ENCODE assay signal across 9 mouse cellular contexts in the genomic region with DNA sequence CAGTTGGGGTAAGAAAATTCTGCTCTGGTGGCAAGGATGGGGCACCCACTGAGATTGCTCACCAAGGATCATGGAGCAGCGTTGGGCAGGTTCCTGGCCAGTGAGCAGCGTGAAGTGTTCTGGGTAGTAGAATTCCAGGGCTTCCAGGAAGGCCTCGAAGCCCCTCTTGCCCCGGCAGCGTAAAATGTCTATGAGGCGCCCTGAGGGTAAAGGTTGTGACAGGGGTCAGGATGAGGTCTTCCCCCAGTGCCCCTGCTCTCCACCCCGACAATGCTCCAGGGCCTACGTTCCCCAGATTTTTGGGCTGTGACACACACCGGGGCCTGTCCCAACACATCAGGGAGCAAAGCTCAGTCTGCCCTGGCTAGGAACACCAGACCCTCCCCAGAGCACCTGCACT. TPM values are rescaled to one million over a fixed set of nuclear protein-coding genes. Genes with fewer than 3 reads are reported as not detected.
DNase-seq lines count a peak whose midpoint lies in the region; ATAC-seq and TF ChIP-seq lines count a peak whose summit lies in the region.
"Had no signal": no experiment of that assay in that cellular context is flagged by ENCODE, and none has a peak within 500 bp of the region (broad histone marks: within the 10 kb centered on the region; RNA-seq: fewer than 3 reads in every experiment).

No protein-coding gene starts in this region.

- TF ChIP-seq CTCF in spleen, adult 2 months (IDR thresholded peaks at IDR 0.05; ENCODE audit: extremely low read depth, insufficient read depth, insufficient read length, insufficient replicate concordance): no peak
- TF ChIP-seq CTCF in liver, embryonic 14.5 days (IDR thresholded peaks at IDR 0.05; ENCODE audit: low read depth): no peak

- TF ChIP-seq POLR2A in spleen, adult 2 months (IDR thresholded peaks at IDR 0.05; ENCODE audit: low read depth, low read length): no peak

- H3K27ac ChIP-seq in spleen, adult 2 months (ENCODE audit: insufficient read depth, low read length): no peak overlapping the region
- H3K27ac ChIP-seq in liver, embryonic 14.5 days: no peak overlapping the region

- peak; percentile 93 for DNase-seq in heart, adult 11 months
- no peak for DNase-seq in heart, adult 8-10 months (ENCODE audit: low spot score)
- DNase-seq in spleen, adult 2 months (ENCODE audit: low read depth in 1 of 2, low spot score in 2 of 2): no peak
- no peak for DNase-seq in spleen, postnatal 36 days (ENCODE audit: low spot score in 2 of 2)
- DNase-seq in liver, embryonic 14.5 days (ENCODE audit: low read depth in 3 of 3, low spot score in 3 of 3): no peak
- no peak for DNase-seq in cerebellum, adult 9-10 months
- no peak for DNase-seq in layer of hippocampus, adult 9-11 months
- no peak for DNase-seq in left cerebral cortex, postnatal 14 days (ENCODE audit: low spot score in 2 of 2)

- intact Hi-C loops in left cerebral cortex, postnatal 14 days (cut with DNase I): no loop called here

- no peak overlapping the region for H3K9ac ChIP-seq in liver, embryonic 14.5 days (replicated peaks)

- peaks cover 10% of the 10 kb centered on the region; the same call in 1 of the 2 replicates for H3K27me3 ChIP-seq in spleen, adult 2 months (ENCODE audit: control insufficient read depth, insufficient read depth, low read length)
- H3K27me3 ChIP-seq in liver, embryonic 14.5 days (ENCODE audit: control insufficient read depth, insufficient read depth, low read length): peaks cover 39% of the 10 kb centered on the region

- no peaks in the 10 kb centered on the region for H3K36me3 ChIP-seq in spleen, adult 2 months (ENCODE audit: control insufficient read depth, insufficient read depth, low read length)
- no peaks in the 10 kb centered on the region for H3K36me3 ChIP-seq in liver, embryonic 14.5 days (replicated peaks; ENCODE audit: control insufficient read depth, insufficient read depth, low read depth)

- no peaks in the 10 kb centered on the region for H3K9me3 ChIP-seq in liver, embryonic 14.5 days (ENCODE audit: control insufficient read depth, low read length)

- WGBS in spleen, adult 2 months: 92% methylated on average over 9 of the region's 9 CpGs
- WGBS in liver, embryonic 14.5 days (ENCODE audit: insufficient replicate concordance): 70% methylated on average over 9 of the region's 9 CpGs

- peak overlapping the region; percentile 61; the same call in 1 of the 2 replicates for H3K4me3 ChIP-seq in spleen, adult 2 months (ENCODE audit: extremely low read depth, insufficient read depth, insufficient read length)
- H3K4me3 ChIP-seq in liver, embryonic 14.5 days (ENCODE audit: insufficient read depth in 1 of 2, low read depth in 2 of 2, low read length in 2 of 2): peak overlapping the region in 1 of 2 experiments; percentile 38; a peak in 1 of 4 replicates

- H3K4me1 ChIP-seq in spleen, adult 2 months (ENCODE audit: control insufficient read depth, insufficient read depth, insufficient read length): peaks cover 12% of the 10 kb centered on the region
- H3K4me1 ChIP-seq in liver, embryonic 14.5 days (replicated peaks; ENCODE audit: control insufficient read depth in 2 of 2, insufficient read depth in 2 of 2, low read length in 1 of 2): peaks cover 0 to 10% of the 10 kb centered on the region in 2 experiments; a peak in 2 of 4 replicates

- no peak for ATAC-seq in liver, embryonic 14.5 days (ENCODE audit: insufficient read depth)

- H3K4me2 ChIP-seq in liver, embryonic 14.5 days (ENCODE audit: low read depth): peak overlapping the region; percentile 47

- no peak for TF ChIP-seq EP300 in liver, embryonic 14.5 days (IDR thresholded peaks at IDR 0.05; ENCODE audit: low read depth)

RNA-seq across cellular contexts. Expression of gene Card10, which starts 1.3 kb away (rescaled TPM):
- total RNA-seq in heart, adult 8-10 months (2022): 10 to 100 TPM; 14.3 to 16.1 (median 15.2) TPM
- 6.4 and 7.4 TPM in 2 replicates for polyA plus RNA-seq in spleen, adult 2 months (2012; rRNA removed)
- polyA plus RNA-seq in liver, embryonic 14.5 days (2012; rRNA removed): 2.2 and 2.5 TPM in 2 replicates
- 1.1 and 1.3 TPM in 2 replicates for polyA plus RNA-seq in liver, embryonic 14.5 days (2014; fragmentation: Nextera tagmentation; extraction: Ambion mirVana)
- 1 to 10 TPM; 4.0 to 5.1 TPM for total RNA-seq in left cerebral cortex, postnatal 14 days (2021)

RNA-seq across cellular contexts. Expression of gene Mfng, which starts 28.3 kb away (rescaled TPM):
- total RNA-seq in heart, adult 8-10 months (2022): 10 to 100 TPM in 1 of 4 experiments, 1 to 10 TPM in 3; 7.5 to 11.4 (median 9.5) TPM
- polyA plus RNA-seq in spleen, adult 2 months (2012; rRNA removed): 66.0 and 78.6 TPM in 2 replicates
- polyA plus RNA-seq in liver, embryonic 14.5 days (2012; rRNA removed): 3.4 and 3.7 TPM in 2 replicates
- 2.9 and 3.6 TPM in 2 replicates for polyA plus RNA-seq in liver, embryonic 14.5 days (2014; fragmentation: Nextera tagmentation; extraction: Ambion mirVana)
- total RNA-seq in left cerebral cortex, postnatal 14 days (2021): 1 to 10 TPM; 5.6 to 6.7 TPM

RNA-seq across cellular contexts. Expression of gene Cdc42ep1, which starts 40.9 kb away (rescaled TPM):
- 10 to 100 TPM; 30.5 to 40.3 (median 39.1) TPM for total RNA-seq in heart, adult 8-10 months (2022)
- 29.6 and 31.3 TPM in 2 replicates for polyA plus RNA-seq in spleen, adult 2 months (2012; rRNA removed)
- 8.1 and 10.1 TPM in 2 replicates for polyA plus RNA-seq in liver, embryonic 14.5 days (2012; rRNA removed)
- polyA plus RNA-seq in liver, embryonic 14.5 days (2014; fragmentation: Nextera tagmentation; extraction: Ambion mirVana): 7.8 and 8.6 TPM in 2 replicates
- total RNA-seq in left cerebral cortex, postnatal 14 days (2021): 10 to 100 TPM in 1 of 2 experiments, 1 to 10 TPM in 1; 6.5 to 11.0 TPM

RNA-seq across cellular contexts. Expression of gene Lgals2, which starts 53.8 kb away (rescaled TPM):
- under 1 TPM in 1 of 4 experiments, not detected in 3; 0.65 TPM for total RNA-seq in heart, adult 8-10 months (2022)
- polyA plus RNA-seq in spleen, adult 2 months (2012; rRNA removed): 0.32 and 0.73 TPM in 2 replicates
- 8.7 and 9.8 TPM in 2 replicates for polyA plus RNA-seq in liver, embryonic 14.5 days (2012; rRNA removed)
- polyA plus RNA-seq in liver, embryonic 14.5 days (2014; fragmentation: Nextera tagmentation; extraction: Ambion mirVana): 14.0 and 15.0 TPM in 2 replicates
- total RNA-seq in left cerebral cortex, postnatal 14 days (2021): not detected
- total RNA-seq: layer of hippocampus, adult 2 months had no signal
